Mouse (Mus musculus): ENCODE results near the gene Olfr156.
A peak's percentile ranks its signal among the peaks of the same experiment; 100 is the strongest.
"Not testable (repeated sequence)": the region's sequence is repeated elsewhere in the genome, so short reads cannot be mapped to it uniquely, and the experiment has no call there.

The Olfr156 gene

DNA sequence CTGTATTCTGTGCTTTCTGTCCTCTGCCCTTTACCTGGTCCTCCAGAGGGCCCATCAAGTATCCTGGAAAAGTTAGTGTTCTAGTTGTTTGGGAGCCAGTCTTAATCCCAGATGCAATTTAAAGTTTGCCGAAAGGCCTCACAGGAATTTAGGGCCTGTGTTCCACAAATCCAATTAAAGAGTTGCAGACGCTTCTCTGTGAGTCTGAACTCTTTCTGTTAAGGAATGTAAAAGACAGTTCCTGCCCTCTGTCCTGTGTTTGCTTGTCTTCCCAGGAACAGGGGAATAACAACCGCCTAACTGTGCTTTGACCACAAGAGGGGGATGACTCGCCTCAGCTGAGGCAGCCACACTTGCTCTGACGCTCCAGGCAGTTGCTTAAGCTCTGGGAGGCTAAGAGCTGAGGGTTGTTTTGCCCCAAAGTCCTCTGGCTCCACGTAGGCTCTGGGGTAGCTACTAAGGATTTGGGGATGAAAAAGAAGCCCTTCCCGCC lies at the start of gene Olfr156:
Gene Olfr156 (minus strand): TSS at position 51 of the 493 bp plus-strand sequence.
- DNase-seq (ENCODE audit: low read depth), result peak; percentile 69

- DNase-seq (ENCODE audit: low read depth), result no peak
Measured at GRCm38 (mm10) chr4:43869821-43870220, 46.1 kb upstream of the Olfr156 start.

GRCm38 (mm10) chr4:43863298-43863697 lies 39.6 kb upstream of the Olfr156 start:
- no peak for DNase-seq (ENCODE audit: low read depth)

DNA sequence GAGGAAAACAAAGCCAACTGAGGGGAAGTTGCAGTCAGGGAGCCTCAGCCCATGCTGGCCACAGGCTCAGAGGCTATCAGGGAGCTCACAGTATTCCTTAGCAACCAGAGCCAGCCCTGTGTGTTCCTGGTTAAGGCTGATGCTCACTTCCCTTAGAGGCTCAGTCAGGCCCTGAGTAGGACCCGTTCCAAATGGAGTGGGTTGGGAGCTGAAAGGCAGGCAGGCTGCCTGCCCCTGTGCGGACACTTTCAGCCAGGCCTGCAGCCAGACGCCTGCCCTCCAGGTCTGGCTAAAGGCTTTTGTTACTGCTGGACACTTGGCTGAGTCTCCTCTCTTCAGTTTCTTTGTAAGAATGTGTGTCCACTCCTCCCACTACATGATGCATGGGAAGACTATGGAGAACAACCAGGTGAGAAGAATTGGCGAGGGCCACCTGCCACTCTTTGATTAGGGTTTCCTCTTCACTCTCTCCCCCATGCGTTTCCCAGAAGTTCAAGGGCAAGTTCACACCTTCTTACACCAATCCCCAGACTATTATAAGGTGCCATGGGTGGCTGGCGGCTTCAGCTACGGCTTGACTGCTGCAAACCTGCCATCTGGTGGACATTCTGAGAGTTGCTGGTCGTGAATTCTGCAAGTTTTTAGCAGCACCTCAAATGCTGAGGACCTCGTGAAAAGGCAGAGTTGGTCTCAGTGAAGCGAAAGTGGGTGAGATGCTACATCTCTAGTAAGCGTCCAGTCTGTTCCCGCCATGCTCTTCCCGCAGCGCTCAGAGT lies 37.2 kb upstream of the Olfr156 start:
- DNase-seq (ENCODE audit: low read depth), result peak; percentile 66

DNA sequence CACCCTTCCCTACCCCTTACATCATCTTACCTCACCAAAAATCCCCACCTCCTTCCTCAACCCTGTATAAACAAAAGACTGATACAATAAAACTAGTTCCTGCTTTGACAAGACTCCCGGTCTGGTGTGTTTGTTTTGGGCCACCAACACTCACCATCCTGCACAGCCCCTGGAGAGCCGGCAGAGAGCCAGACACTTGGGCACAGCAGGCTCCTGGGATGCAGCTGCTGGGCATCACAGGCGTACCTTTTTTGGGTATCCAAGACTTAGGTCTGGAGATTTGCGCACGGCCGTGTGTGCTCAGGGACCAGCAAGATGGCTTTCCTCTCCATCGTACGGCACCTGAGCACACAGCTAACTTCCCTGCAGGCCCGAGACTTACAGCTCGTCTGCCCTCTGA lies 36.2 kb upstream of the Olfr156 start:
- DNase-seq (ENCODE audit: low read depth), result no peak

DNA sequence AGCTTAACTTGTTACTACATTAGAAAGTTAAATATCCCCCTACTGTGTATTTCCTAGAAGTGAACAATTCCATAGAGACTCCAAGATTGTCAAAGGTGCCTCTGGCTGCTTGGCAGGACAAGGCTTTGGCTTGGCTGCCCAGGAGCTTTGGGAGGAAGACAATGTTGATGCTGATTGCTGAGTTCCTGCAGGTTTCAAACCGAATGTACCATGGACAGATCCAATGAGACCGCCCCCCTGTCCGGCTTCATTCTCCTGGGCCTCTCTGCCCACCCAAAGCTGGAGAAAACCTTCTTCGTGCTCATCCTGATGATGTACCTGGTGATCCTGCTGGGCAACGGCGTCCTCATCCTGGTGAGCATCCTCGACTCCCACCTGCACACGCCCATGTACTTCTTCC lies 30.4 kb upstream of the Olfr156 start:
- no peak for DNase-seq (ENCODE audit: low read depth)

- no peak for DNase-seq (ENCODE audit: low read depth)
Measured at GRCm38 (mm10) chr4:43851265-43851664, 27.6 kb upstream of the Olfr156 start, which contains the start of gene Olfr155. Gene Olfr155, plus strand, starts transcription at chr4:43851565.

DNA sequence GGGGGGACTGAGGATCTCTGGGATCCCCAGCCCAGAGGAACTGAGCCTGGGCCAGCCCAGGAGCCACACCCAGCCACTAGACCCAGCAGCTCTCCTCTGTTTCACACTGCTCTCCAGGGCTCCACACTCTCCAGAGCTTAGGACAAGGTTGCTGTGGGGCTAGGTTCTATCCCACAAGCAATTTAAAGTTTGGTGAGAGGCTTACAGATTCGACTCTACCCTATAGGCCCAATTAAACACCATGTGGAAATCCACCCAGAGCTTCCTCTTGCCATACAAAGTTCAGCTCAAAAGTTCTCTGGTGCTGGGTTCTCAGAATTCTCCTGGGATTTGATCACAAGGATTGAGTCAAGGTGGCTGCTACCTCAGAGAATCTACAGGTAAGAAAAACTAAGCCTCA lies 16.4 kb upstream of the Olfr156 start, which contains the start of gene Olfr157:
Gene Olfr157 (minus strand): TSS at position 101 of the 400 bp plus-strand sequence.
- DNase-seq (ENCODE audit: low read depth), result no peak

- no peak for DNase-seq (ENCODE audit: low read depth)
Measured at GRCm38 (mm10) chr4:43838326-43838725, 14.6 kb upstream of the Olfr156 start.

- DNase-seq (ENCODE audit: low read depth), result no peak
Measured at GRCm38 (mm10) chr4:43834749-43835148, 11.1 kb upstream of the Olfr156 start.

GRCm38 (mm10) chr4:43833752-43834151 lies 10.1 kb upstream of the Olfr156 start:
- no peak for DNase-seq (ENCODE audit: low read depth)

DNA sequence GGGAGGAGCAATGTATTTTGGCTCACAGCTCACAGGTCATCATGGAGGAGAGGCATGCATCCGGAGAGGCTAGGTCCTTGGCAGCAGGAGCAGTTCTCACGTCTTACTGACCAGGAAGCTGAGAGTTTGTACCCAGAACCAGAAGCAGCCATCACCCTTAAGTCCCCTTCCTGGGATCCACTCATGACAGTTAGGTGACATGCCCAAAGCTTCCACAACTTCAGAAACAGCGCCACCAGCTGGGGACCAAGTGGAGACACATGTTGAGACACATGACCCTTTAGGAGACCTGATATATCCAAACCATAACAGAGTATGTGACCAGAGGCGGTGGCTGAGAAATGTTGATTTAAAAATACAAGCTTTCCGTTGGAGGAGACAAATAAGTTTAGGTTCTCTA lies 8.3 kb upstream of the Olfr156 start:
- DNase-seq (ENCODE audit: low read depth), result no peak

- no peak for DNase-seq (ENCODE audit: low read depth)
Measured at GRCm38 (mm10) chr4:43828806-43829205, 5.1 kb upstream of the Olfr156 start.

GRCm38 (mm10) chr4:43822896-43823550 lies 672 bp downstream of the Olfr156 start:
- no peak for DNase-seq (ENCODE audit: low read depth)

GRCm38 (mm10) chr4:43798936-43799335 lies 24.8 kb downstream of the Olfr156 start:
- peak; percentile 72 for DNase-seq (ENCODE audit: low read depth)

- DNase-seq (ENCODE audit: low read depth), result not testable (repeated sequence)
Measured at GRCm38 (mm10) chr4:43795844-43796243, 27.9 kb downstream of the Olfr156 start.

GRCm38 (mm10) chr4:43795296-43795695 lies 28.4 kb downstream of the Olfr156 start:
- no peak for DNase-seq (ENCODE audit: low read depth)

- no peak for DNase-seq (ENCODE audit: low read depth)
Measured at GRCm38 (mm10) chr4:43772304-43772703, 51.4 kb downstream of the Olfr156 start.

GRCm38 (mm10) chr4:43771626-43772025 lies 52.1 kb downstream of the Olfr156 start:
- peak; percentile 63 for DNase-seq (ENCODE audit: low read depth)

DNA sequence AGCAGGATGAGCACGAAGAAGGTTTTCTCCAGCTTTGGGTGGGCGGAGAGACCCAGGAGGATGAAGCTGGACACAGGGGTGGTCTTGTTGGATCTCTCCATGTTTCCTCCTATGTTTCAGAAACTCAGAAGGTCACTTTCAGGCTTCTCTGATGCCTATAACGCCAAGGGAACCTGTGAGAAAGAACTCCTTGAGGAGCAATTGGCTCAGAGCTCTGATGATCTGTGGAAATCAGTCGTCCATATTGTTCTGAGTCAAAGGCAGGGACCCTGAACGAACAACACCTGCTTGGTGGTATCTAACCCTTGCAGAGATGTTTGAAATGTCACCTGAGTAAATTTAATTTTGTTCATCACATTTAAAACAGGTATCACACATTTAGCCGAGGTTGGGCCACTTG lies 52.8 kb downstream of the Olfr156 start, which contains the start of gene Olfr159:
Gene Olfr159 (minus strand): TSS at position 101 of the 400 bp plus-strand sequence.
- no peak for DNase-seq (ENCODE audit: low read depth)
